Mouse (Mus musculus): Measurements from ENCODE around the gene Olfr316. TPM values are rescaled to one million over a fixed set of nuclear protein-coding genes. Genes with fewer than 3 reads are reported as not detected.
"Not testable (repeated sequence)": the region's sequence is repeated elsewhere in the genome, so short reads cannot be mapped to it uniquely, and the experiment has no call there.

The Olfr316 gene
- not detected in 2 replicates for polyA plus RNA-seq (2014; fragmentation: Nextera tagmentation; extraction: Ambion mirVana)

DNA sequence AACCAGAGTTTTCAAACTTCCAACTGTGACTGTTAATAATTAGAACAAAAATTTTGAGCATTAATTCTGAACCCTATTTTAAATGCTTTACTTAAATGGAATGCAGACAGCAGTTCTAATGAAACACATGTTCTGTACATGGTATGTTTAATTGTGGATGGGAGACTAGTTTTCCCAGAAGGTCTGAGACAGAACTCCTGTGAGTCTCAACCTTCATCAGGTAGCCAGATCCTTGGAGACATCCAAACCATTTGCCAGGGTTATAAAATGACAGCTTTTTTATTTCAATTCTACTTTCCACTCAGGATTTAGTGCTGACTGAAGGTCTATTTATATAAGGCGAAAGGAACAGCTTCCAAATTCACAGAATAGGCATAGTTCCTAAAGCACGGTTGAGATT, at the start of gene Olfr316:
Gene Olfr316, plus strand, starts transcription at position 301 of the 400 bp plus-strand sequence.
- Histone ChIP-seq H3K9ac (replicated peaks; ENCODE audit: low read depth, low read length) (no peak within 1 kb of the TSS), H3K27ac (ENCODE audit: low read depth, low read length) (no peak within 1 kb of the TSS), H3K4me2 (ENCODE audit: low read depth, low read length) (no peak within 1 kb of the TSS), H3K36me3 (ENCODE audit: control insufficient read depth, insufficient read depth, low read length) (no peaks in the 10 kb centered on the region), H3K9me3 (ENCODE audit: control insufficient read depth, low read length) (no peaks in the 10 kb centered on the region), H3K4me1 (ENCODE audit: control insufficient read depth, insufficient read depth, low read length) (no peaks in the 10 kb centered on the region), H3K4me3 (ENCODE audit: low read depth, low read length) (no peak within 1 kb of the TSS), H3K27me3 (ENCODE audit: control insufficient read depth, insufficient read depth, low read length) (no peaks in the 10 kb centered on the region)
- ATAC-seq (ENCODE audit: low read depth), result no peak
- 93% methylated on average over 2 of the region's 2 CpGs for WGBS

DNA sequence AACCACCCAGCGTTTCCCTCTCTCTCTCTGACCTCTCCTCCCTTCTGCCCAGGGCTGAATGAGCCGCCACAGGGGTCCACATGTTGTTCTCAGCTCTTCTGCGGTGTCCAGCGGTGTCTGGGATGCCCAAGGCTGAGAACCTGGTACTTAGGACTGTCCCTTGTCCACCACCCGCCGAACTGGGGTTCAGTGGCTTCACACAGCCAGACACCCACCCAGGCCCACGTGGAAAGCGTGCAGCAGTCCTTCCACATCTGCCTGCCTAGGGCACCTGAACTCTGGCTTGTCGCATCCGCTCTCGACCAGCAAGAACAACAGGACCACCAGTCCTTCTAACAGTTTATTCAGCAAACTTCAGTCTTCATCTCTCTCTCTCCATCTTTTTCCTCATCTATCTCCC, 43.4 kb upstream of the Olfr316 start:
- ATAC-seq (ENCODE audit: low read depth), result no peak
- H3K36me3 ChIP-seq (ENCODE audit: control insufficient read depth, insufficient read depth, low read length), result no peaks in the 10 kb centered on the region
- no peak overlapping the region for H3K27ac ChIP-seq (ENCODE audit: low read depth, low read length)
- H3K4me1 ChIP-seq (ENCODE audit: control insufficient read depth, insufficient read depth, low read length), result no peaks in the 10 kb centered on the region
- no peaks in the 10 kb centered on the region for H3K27me3 ChIP-seq (ENCODE audit: control insufficient read depth, insufficient read depth, low read length)
- H3K4me3 ChIP-seq (ENCODE audit: low read depth, low read length), result no peak overlapping the region
- 84% methylated on average over 11 of the region's 11 CpGs for WGBS
- no peak overlapping the region for H3K9ac ChIP-seq (replicated peaks; ENCODE audit: low read depth, low read length)
- H3K9me3 ChIP-seq (ENCODE audit: control insufficient read depth, low read length), result no peaks in the 10 kb centered on the region
- no peak overlapping the region for H3K4me2 ChIP-seq (ENCODE audit: low read depth, low read length)

GRCm38 (mm10) chr11:58717723-58718122, 34.8 kb upstream of the Olfr316 start:
- H3K4me1 ChIP-seq (ENCODE audit: control insufficient read depth, insufficient read depth, low read length); H3K4me3 ChIP-seq (ENCODE audit: low read depth, low read length); H3K36me3 ChIP-seq (ENCODE audit: control insufficient read depth, insufficient read depth, low read length); H3K27me3 ChIP-seq (ENCODE audit: control insufficient read depth, insufficient read depth, low read length); H3K9me3 ChIP-seq (ENCODE audit: control insufficient read depth, low read length); H3K27ac ChIP-seq (ENCODE audit: low read depth, low read length); H3K9ac ChIP-seq (replicated peaks; ENCODE audit: low read depth, low read length); ATAC-seq (ENCODE audit: low read depth); H3K4me2 ChIP-seq (ENCODE audit: low read depth, low read length): not testable (repeated sequence)
- WGBS, result 91% methylated on average over 6 of the region's 7 CpGs

DNA sequence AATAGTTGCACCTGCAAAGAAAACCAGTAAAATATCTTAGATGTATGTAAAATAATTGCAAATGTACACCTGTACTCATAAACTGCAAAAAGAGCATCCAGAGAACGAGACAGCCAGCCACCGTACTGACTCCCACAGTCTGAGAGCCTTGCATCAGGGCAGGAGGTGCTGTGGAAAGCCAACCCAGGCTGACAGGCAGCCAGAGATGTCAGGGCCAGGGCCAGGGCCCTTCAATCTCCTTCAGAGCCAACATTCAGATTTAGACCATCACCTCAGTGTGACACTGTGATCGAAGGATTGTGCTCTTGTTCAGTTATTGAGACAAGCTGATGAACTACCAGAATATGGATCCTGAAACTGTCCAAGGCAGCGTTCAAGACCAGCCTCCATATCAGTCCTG, 32.8 kb upstream of the Olfr316 start:
- 90% methylated on average over 4 of the region's 4 CpGs for WGBS
- Histone ChIP-seq H3K4me1 (ENCODE audit: control insufficient read depth, insufficient read depth, low read length) (no peaks in the 10 kb centered on the region), H3K4me2 (ENCODE audit: low read depth, low read length) (no peak overlapping the region), H3K27ac (ENCODE audit: low read depth, low read length) (no peak overlapping the region), H3K9ac (replicated peaks; ENCODE audit: low read depth, low read length) (no peak overlapping the region), H3K27me3 (ENCODE audit: control insufficient read depth, insufficient read depth, low read length) (no peaks in the 10 kb centered on the region), H3K9me3 (ENCODE audit: control insufficient read depth, low read length) (no peaks in the 10 kb centered on the region), H3K4me3 (ENCODE audit: low read depth, low read length) (no peak overlapping the region), H3K36me3 (ENCODE audit: control insufficient read depth, insufficient read depth, low read length) (no peaks in the 10 kb centered on the region)
- no peak for ATAC-seq (ENCODE audit: low read depth)

DNA sequence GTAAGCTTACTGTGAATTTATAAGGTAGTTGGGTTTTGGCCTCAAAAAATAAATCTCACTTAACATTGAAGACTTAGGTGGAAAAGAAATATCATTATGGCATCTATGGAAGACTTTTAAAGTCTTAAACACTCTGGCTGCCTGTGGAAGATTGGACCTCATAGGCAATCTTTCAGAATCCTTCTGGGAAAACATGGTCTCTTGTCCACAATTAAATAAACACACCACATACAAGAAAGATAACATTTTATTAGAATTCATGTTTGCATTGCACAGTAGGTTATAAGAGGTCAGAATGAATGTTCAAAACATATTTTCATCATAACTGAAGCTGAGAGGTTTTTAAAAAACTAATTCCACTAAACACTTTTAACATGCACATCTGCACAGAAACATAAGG, 28.6 kb upstream of the Olfr316 start, which contains the start of gene Olfr318:
Gene Olfr318, minus strand, starts transcription at position 101 of the 400 bp plus-strand sequence.
- Histone ChIP-seq H3K9me3 (ENCODE audit: control insufficient read depth, low read length) (no peaks in the 10 kb centered on the region), H3K9ac (replicated peaks; ENCODE audit: low read depth, low read length) (no peak within 1 kb of the TSS), H3K36me3 (ENCODE audit: control insufficient read depth, insufficient read depth, low read length) (no peaks in the 10 kb centered on the region), H3K4me3 (ENCODE audit: low read depth, low read length) (no peak within 1 kb of the TSS), H3K27me3 (ENCODE audit: control insufficient read depth, insufficient read depth, low read length) (no peaks in the 10 kb centered on the region), H3K4me2 (ENCODE audit: low read depth, low read length) (no peak within 1 kb of the TSS), H3K4me1 (ENCODE audit: control insufficient read depth, insufficient read depth, low read length) (no peaks in the 10 kb centered on the region), H3K27ac (ENCODE audit: low read depth, low read length) (no peak within 1 kb of the TSS)
- no peak for ATAC-seq (ENCODE audit: low read depth)

- not testable (repeated sequence) for ATAC-seq (ENCODE audit: low read depth); H3K9ac ChIP-seq (replicated peaks; ENCODE audit: low read depth, low read length)
- 79% methylated on average over 6 of the region's 6 CpGs for WGBS
These were observed 24.5 kb upstream of the Olfr316 start for GRCm38 (mm10) chr11:58727896-58728650.

GRCm38 (mm10) chr11:58733372-58733771, 19.2 kb upstream of the Olfr316 start:
- H3K4me3 ChIP-seq (ENCODE audit: low read depth, low read length), result no peak overlapping the region
- H3K9ac ChIP-seq (replicated peaks; ENCODE audit: low read depth, low read length), result no peak overlapping the region
- no peaks in the 10 kb centered on the region for H3K4me1 ChIP-seq (ENCODE audit: control insufficient read depth, insufficient read depth, low read length)
- H3K4me2 ChIP-seq (ENCODE audit: low read depth, low read length), result no peak overlapping the region
- H3K9me3 ChIP-seq (ENCODE audit: control insufficient read depth, low read length), result no peaks in the 10 kb centered on the region
- no peaks in the 10 kb centered on the region for H3K27me3 ChIP-seq (ENCODE audit: control insufficient read depth, insufficient read depth, low read length)
- WGBS, result 48% methylated on average over 3 of the region's 3 CpGs
- H3K36me3 ChIP-seq (ENCODE audit: control insufficient read depth, insufficient read depth, low read length), result no peaks in the 10 kb centered on the region
- ATAC-seq (ENCODE audit: low read depth), result no peak
- H3K27ac ChIP-seq (ENCODE audit: low read depth, low read length), result no peak overlapping the region

More at GRCm38 (mm10) chr11:58727896-58728650, 24.5 kb upstream of the Olfr316 start:
- H3K4me2 ChIP-seq (ENCODE audit: low read depth, low read length); H3K36me3 ChIP-seq (ENCODE audit: control insufficient read depth, insufficient read depth, low read length); H3K9me3 ChIP-seq (ENCODE audit: control insufficient read depth, low read length); H3K4me1 ChIP-seq (ENCODE audit: control insufficient read depth, insufficient read depth, low read length); H3K4me3 ChIP-seq (ENCODE audit: low read depth, low read length); H3K27ac ChIP-seq (ENCODE audit: low read depth, low read length); H3K27me3 ChIP-seq (ENCODE audit: control insufficient read depth, insufficient read depth, low read length): not testable (repeated sequence)

- no peaks in the 10 kb centered on the region for H3K4me1 ChIP-seq (ENCODE audit: control insufficient read depth, insufficient read depth, low read length)
- ATAC-seq (ENCODE audit: low read depth), result no peak
- no peaks in the 10 kb centered on the region for H3K36me3 ChIP-seq (ENCODE audit: control insufficient read depth, insufficient read depth, low read length)
- 80% methylated on average over 4 of the region's 4 CpGs for WGBS
- H3K27ac ChIP-seq (ENCODE audit: low read depth, low read length), result no peak within 1 kb of the TSS
- H3K4me2 ChIP-seq (ENCODE audit: low read depth, low read length), result no peak within 1 kb of the TSS
- no peak within 1 kb of the TSS for H3K4me3 ChIP-seq (ENCODE audit: low read depth, low read length)
- no peaks in the 10 kb centered on the region for H3K9me3 ChIP-seq (ENCODE audit: control insufficient read depth, low read length)
- H3K27me3 ChIP-seq (ENCODE audit: control insufficient read depth, insufficient read depth, low read length), result no peaks in the 10 kb centered on the region
- no peak within 1 kb of the TSS for H3K9ac ChIP-seq (replicated peaks; ENCODE audit: low read depth, low read length)
These were observed 13.7 kb upstream of the Olfr316 start, which contains the start of gene Olfr317 for GRCm38 (mm10) chr11:58738792-58739262. Gene Olfr317 (minus strand): TSS chr11:58739212.

DNA sequence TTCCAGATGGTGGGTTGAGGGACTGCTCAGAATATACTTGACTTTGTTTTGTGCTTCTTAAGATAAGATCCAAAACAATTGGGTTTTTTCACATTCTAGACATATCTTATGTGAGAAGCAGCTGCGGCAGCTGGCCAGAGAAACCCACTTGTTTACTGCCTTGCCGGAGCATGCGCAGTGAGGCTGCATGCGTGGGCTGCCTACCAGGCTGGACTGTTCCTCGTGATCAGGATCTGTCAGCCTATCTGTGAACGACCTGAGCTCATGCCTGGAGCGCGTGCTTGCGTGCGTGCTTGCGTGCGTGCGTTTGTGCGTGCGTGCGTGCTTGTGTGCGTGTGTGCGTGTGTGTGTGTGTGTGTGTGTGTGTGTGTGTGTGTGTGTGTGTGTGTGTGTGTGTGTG, 1.4 kb upstream of the Olfr316 start:
- H3K36me3 ChIP-seq (ENCODE audit: control insufficient read depth, insufficient read depth, low read length); H3K4me1 ChIP-seq (ENCODE audit: control insufficient read depth, insufficient read depth, low read length); H3K27me3 ChIP-seq (ENCODE audit: control insufficient read depth, insufficient read depth, low read length); H3K4me3 ChIP-seq (ENCODE audit: low read depth, low read length); H3K27ac ChIP-seq (ENCODE audit: low read depth, low read length); H3K4me2 ChIP-seq (ENCODE audit: low read depth, low read length); H3K9me3 ChIP-seq (ENCODE audit: control insufficient read depth, low read length); H3K9ac ChIP-seq (replicated peaks; ENCODE audit: low read depth, low read length); ATAC-seq (ENCODE audit: low read depth): not testable (repeated sequence)
- 89% methylated on average over 18 of the region's 18 CpGs for WGBS

Data from neural tube, embryonic 14.5 days (tissue).